Mouse (Mus musculus) embryo, embryonic 11.5 days (tissue): ENCODE results near the gene Eef1akmt2.
A peak's percentile ranks its signal among the peaks of the same experiment; 100 is the strongest.

Experiments
- DNase-seq: peaks from one replicate; pipeline ENCODE4 v3.0.0-alpha.2; 2012; ENCODE audit warnings: low read depth, low spot score

Eef1akmt2 gene

DNA sequence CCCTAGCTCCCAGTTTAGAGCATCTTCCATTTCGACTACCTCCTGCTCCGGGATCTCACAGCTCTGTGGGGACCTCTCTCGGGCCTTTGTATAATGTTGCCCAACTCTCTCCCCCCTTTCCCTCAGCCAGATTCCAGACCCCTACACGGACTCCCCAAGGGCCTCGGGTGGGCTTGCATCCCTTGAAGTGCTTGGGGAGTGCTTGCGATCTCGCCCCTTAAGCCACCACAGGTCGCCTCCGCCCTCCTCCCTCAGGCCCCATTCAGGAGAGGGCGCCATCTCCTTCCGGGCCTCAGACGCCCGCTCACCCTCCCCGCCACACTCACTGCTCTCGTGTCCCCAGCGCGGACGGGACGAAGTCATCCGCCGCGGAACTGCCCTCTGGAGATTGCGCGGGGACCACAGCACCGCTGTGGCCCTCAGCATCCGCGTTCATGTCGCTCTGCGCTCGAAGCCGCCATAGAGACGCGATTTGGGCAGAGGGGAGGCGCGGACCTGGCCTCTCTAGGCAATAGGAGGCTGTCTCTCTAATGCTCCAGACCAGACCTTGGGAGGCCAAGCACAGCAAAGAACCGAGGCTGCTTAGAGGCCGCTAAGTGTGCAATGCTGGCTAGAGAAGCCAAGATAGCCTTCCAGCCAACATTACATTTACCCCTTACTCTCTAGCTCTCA lies at the start of gene Eef1akmt2:
TSS of gene Eef1akmt2 (minus strand) at position 501 of the 672 bp plus-strand sequence.
- DNase-seq = peak; percentile 75

DNA sequence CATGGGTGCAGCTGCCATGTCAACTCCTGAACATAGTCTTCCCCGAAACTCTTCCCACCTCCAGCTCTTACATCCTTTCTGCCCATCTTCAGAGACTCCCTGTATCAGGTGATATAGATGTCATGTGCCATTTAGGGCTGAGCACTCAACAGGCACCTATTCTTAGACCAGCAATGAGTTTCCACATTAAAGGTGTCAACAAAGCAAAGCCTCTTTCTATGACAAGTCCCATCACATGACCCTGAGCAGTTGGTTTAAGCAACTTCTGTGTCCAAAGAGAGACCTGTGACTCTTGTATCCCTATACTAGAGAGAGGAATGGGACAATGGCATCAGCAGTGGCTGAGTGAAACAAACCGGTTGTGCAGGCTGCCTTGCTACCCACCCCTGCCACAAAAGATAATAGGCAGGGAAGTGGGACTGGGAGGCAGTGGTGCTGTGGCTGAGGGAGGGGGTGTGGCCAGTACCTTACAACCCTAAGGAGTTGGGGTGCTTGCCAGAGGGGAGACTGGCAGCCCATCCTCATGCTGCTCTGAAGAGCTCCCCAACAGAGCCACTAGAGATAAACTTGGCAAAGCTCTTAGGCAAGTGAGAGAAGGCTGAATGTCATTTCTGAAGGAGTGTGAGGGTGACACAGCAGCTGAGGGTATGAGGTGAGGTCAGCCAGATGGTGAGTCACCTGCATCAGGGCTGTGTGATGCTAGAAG lies 48.5 kb upstream of the Eef1akmt2 start:
- no peak for DNase-seq

DNA sequence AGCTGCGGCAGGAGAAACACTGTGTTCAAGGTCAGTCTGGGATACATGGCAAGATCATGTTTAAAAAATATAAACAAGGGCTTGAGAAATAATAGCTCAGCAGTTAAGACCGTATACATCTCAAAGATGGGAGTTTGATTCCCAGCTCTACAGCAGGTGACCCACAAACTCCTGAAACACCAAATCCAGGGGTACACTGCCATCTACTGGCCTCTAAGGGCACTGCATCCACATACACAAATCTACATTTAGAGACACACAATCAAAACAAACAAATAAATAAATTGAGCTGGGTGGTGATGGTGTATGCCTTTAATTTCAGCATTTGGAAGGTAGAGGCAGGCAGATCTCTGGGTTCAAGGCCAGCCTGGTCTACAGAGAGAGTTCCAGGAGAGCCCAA lies 45.8 kb upstream of the Eef1akmt2 start:
- no peak for DNase-seq

DNA sequence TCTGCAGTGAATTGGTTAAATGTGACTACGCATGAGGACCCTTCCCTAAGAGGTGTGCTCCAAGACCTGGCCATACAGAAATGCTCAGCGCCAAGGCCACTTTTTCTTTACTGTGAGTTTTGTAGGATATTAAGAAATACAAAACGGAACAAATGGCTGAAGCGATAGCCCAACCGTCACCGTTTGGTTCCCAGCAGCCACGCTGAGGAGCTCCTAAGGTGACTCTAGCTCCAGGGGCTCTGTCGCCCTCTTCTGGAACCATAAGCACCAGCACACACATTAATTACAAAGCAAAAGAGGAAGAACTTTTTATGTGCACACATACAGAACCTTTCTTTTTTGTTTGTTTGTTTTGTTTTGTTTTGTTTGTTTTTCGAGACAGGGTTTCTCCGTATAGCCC lies 44.8 kb upstream of the Eef1akmt2 start:
- DNase-seq = no peak

DNA sequence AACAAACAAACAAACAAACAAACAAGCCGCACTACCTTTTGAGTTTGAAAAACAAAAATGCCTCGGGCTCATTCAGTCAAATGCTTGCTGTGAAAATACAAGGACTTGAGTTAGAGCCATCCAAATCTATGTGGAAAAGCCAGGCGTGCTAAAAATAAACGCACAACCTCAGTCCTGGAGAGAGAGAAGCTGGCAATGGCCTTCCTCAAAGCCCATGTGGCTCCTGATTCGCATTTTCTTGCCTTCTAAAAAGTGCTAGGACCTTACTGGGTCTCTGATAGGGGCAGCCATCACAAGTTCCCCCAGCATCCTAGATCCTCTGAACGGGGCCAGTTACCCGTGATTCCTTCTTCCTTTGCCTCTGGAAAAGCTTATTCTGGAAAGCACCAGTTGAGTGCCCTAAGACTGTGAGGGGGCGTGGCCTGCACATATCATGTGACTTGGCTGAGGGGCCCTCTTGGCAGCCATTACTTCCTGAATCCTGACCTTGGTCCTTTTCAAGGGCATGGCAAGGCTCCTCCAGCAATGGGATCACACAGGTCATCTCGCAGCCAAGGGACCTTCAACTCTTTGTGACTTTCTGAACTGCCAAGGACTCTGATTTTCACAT lies 43.8 kb upstream of the Eef1akmt2 start:
- DNase-seq = no peak

DNA sequence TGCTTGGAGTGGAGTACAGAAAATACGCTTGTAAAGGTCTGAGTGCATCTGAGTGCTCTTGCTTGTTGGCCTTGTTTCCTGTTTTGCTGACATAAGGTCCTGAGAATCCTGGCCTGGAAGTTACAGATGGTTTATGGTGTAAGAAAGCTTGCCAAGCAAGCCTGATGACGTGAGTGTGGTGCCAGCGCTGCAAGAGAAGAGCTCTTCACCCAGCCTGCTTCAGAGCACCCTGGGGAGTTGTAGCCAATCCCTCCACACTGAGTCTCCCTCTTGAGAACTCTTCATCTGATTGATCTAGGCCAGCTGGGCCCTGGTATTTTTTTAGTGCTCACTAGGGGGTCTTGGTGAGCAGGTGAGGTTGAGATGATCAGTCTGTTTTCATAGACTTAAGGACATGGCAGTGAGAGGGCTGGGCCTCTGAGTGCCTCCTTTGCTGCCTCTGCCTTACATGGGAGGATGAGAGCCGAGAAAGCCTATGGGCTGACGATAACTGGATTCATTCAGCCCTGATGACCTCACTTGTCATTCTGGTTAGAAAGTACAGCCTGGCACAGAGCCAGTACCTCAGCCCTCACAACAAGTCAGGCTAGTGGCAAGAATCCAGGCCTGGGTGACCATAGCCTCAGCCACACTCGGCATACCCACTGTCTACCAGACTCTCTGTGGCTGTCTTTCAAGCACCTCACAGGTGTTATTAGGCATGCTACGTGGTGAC lies 42.5 kb upstream of the Eef1akmt2 start:
- no peak for DNase-seq

DNA sequence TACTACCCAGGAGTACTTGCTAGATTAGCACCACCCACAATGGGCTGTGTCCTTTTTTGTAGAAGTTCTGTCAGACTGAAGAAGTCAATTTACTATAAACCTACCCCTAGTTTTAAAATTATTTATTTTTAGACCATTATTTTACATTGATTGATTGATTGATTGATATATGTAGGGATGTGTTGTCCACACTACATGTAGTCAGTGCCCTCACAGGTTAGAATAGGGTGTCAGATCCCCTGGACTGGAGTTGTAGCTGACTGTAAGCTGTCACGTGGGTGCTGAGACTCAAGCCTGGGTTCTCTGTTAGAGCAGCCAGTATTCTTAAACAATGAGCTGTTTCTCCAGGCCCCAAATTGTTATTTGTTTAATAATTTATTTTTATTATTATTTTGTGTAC lies 40.9 kb upstream of the Eef1akmt2 start:
- no peak for DNase-seq

DNA sequence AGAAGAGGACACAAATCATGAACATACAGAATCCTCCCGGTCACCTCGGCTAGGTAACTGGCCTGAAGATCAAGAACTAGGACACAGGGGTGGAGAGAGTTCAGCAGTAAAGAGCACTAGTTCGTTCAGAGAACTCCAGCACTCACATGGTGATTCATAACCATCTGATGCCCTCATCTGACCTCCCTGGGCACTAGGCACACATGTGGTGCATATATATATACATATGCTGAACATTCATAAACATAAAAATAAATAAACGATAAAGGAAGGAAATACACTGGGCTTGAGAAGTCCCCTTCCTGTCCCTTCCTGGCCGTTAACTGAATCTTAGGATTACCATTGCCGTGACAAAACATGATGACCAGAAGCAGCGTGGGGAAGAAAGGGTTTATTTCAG lies 40.3 kb upstream of the Eef1akmt2 start:
- DNase-seq = no peak

DNA sequence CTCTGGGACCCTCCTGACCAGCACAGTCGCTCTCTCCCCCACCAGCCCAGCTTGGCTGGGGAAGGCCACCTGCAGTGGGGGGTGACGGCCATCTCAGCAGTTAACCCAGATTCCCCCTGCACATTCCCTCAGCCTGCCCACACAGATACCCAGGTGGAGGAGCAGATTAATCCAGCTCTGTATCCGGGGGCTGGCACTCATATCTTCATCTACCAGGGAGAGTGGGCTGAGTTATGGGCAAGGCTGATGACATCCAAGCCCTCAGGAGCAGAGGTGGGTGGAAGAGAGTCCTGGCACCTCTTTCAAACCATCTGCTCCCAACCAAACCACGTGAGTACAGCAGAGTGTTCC lies 39.8 kb upstream of the Eef1akmt2 start:
- no peak for DNase-seq

DNA sequence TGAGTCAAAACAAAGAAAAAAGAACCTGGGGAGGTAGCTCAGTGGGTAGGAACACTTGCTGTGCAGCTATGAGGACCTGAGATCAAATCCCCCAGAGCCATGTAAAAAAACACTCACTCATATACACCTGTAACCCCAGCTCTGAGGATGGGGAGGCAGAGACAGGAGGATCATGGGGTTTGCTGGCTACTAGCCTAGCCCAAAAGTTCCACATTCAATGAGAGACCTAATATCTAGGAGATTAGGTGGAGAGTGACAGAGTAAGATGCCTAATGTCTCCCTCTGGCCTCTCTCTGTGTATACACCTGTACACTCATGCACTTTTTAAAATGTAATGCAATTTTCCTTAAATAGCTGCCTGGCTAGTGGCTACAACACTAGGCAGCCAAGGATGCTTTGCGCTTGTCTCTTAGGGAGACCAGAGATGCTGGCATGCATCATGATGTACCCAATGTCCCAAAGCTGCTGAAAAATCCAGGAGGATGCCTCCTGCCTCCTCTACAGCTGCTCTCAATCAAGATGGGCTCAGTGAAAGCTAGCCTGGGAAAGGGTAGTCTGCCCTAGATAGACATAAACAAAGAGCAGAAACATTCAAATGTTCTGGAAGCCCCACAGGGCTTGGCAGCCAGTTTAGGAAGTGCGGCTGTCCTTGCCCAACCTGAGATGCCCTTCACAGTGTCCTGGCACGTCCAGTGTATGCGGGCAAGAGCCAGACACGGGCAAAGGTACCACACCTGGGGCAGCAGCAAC lies 39.3 kb upstream of the Eef1akmt2 start:
- no peak for DNase-seq

DNA sequence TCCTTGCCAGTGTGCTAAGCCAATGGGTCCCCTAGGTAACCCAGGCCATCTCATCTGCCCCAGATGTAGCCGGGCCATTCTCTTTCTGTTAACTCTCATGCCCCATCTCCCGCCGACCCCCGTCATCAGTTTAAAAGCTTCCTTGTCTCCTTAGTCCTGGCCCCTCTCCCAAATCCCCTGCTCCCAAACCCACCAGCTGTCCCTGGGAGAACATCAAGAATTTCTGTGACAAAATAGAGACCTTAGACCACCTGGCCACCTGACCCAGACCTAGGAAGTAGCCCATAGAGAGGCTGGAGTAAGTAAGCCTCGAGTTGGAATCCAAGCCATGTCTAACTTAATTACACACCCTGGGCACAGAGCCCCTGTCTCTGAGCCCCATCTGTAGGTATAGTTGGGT lies 37.7 kb upstream of the Eef1akmt2 start:
- DNase-seq = no peak

DNA sequence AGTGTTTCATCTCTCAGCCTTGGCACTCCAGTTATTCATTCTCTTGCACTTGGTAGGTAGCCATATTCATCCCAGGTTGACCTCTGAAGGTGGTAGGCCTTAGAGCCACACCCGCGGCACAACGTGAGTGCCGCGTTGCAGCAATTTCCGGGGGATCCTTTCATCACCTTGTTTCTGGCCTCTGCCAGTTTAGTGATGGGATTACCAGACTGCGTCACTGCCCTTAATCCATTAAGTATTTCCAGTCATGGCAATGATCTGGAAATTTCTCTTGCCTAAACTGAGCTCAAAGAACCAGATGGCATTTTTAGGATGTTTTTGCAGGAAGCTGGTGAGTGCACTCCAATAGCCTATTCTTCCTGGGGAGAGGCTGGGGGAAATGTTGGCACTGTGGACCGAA lies 37.2 kb upstream of the Eef1akmt2 start:
- DNase-seq = no peak

DNA sequence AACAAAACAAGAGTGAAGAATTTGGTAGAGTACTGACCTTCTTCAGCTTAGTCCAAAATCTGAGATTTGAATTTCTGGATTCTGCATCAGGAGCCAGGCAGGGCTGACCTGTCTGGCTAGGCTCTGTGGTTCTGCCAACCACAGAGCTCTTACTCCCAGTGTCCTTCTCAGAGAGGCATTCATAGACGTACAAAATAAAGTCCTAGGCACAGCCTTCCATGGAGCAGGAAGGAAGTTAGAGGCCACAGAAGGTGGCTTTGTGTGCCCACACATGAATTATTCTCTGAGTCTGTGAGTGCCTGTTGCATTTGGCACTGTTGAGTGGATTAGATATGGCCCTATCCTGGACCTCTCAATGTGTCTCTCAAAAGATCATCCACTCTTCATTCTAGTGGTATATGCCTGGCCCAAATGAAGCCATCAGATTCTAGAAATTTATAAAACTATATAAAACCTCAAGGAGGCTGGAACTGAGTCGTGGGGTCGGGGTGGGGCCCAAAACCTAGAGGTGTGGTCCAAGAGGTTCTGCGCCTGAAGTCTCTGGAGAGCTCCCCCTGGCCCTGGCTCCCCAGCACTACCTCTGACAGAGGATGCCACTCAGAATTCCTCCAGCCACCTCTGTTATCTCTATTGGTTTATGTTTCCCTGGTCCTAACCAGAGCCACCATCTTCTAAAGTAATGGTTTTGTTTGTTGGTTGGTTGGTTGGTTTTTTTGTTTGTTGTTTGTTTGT lies 36.2 kb upstream of the Eef1akmt2 start:
- DNase-seq = no peak

DNA sequence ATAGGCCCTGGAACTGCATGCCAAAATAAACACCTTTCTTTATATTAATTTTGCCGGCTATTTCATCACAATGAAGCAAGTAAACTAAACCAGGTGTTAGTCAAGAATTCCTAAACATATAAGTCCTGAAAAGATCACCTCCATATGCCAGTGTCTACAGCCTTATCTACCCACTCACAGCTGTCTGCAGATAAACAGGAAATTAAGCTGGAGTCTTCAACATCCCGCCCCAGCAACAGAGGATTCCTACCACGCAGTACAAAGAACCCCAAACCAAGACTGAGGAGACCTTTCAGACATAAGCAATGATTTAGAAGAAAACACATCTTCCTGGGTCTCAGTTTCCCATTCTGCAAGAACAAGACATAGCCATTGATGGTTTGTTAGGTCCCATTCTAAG lies 35.6 kb upstream of the Eef1akmt2 start:
- no peak for DNase-seq

DNA sequence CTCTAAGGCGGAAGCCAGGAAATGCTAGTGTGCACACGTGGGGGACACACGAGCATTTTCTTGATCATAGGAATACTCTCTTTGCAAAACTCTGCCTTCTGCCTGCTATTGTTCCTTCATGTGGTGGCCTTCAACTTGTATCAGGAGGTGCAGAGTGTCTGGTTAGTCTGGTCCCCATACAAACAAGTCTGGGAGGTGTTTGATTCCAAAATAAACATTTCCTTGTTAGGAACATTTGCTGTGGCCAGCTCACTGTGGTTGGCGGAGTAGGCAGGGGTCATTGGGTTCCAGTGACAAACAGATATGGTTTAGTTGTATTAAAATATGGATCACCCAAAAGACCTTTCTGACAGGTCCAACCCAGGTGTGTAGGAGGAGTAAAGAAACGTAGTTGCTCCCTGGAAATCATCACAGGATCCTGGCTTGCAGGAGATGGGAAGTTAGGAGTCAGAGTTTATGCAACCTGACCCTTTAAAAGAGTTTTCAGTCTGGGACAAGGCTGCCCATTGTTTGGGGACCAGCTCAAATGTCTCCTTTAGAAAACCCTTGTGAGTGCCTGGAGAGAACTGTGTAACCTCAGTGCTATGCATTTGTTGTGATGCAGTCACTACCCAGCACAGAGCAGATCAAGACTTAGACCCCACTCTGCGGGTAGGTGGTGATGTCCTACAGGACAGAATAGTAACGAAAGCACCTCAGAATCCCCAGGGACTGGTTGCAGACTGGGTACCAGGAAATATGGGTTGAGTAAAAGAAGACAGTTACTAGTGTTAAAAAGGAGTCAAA lies 34.7 kb upstream of the Eef1akmt2 start:
- DNase-seq = no peak

DNA sequence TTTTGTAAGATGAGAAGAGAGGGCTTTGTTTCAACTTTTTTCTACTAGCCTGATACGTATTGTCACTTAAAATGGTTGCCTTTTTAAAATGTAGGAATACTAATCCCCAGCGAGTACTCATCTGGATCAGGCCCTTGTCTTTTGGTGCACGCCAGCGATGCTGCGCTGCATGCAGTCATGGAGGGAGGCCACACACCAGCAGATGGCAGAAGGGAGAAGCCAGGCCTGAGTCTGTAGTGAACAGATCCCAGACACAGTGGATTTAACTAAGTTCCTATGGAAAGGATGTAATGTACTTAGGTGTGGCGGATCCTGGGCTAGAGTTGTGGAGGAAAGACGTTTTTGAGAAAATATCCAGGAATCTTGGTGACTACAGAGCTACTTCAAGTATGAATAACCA lies 31.6 kb upstream of the Eef1akmt2 start:
- DNase-seq = no peak

DNA sequence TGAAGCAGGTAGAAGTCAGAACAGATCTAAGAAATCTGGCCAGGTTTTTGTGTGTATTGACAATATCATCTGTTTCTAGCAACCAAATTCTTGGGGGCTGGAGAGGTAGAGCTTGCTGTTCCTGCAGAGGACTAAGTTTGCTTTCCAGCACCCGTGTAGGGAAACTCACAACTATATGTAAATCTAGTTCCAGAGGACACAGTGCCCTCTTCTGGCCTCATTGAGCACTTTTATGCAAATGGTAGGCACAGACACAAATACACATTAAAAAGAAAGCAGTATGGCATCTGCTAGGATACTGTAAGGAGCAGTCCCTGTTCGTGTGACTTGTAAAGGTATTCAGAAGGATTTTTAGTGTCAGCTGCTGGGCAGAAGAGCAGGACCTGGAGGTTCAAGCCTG lies 29.9 kb upstream of the Eef1akmt2 start:
- DNase-seq = no peak

DNA sequence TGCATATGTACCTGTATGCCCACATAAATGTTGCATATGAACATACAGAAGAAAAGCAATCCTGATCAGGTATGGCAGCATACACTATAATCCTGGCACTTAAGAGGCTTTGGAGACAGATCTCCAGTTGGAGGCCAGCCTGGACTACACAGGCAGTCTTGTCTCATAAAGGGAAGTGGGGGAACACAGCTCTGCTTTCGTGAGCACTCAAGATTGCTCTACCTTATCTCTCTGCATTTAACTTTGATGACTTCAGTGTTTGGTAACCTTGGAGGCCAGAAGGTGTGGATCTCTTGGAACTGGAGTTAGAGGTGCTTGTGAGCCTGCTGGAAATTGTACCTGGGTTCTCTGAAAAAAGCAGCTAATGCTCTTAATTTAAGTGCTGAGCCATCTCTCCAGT lies 27.8 kb upstream of the Eef1akmt2 start:
- DNase-seq = no peak

DNA sequence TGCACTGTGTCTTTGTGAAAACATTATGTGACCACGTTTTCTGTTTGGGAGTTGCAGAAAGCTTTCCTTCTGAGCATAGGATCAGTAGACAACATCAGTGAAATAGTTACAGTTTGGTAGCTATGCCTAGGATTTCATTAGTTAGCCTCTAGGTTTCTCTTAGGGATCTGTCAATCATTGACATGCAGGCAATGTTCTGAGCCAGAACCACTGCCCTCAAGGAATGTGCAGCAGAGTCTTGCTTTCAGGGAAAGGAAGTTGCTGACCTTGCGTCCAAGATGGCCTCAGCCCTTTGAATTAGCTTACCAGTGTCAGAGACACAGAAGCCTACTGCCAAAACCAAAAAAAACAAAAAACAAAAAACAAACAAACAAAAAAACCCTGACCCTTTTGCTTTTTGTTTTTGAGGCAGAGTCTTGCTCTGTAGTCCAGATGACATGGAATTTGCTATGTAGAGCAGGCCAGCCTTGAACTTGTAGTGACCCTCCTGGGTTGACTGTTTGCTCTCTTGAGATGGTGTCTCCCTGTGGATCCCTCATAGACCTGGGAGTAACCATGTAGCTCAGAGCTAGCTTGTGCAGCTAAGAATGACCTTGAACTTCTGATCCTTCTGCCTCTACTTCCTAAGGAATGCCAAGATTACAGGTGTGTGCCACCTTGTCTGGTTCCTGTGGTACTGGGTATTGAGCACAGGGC lies 23.1 kb upstream of the Eef1akmt2 start:
- DNase-seq = no peak

DNA sequence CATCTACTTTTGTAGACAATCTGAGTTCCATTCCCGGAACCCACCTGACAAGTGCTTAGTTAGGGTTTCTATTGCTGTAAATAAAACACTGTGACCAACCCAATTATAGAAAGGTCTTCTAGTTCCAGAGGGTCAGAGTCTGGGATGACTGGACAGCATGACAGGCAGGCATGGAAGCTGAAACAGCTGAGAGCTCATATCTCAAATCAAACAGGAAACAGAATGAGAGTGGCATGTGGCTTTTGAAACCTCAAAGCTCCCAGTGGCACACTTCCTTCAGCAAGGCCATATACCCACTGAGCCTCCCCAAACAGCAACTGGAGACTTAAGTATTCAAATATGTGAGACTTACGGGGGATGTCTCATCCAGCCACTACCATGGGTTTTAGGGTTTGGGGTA lies 20.6 kb upstream of the Eef1akmt2 start:
- DNase-seq = no peak
